Mouse (Mus musculus) hindbrain, embryonic 14.5 days (tissue): ENCODE measurements at regions not wholly inside any gene's neighbourhood (a gene's known extent, or its start where the extent isn't known, plus 50 kb on each side); places are given as distances from the start of the nearest gene placed in this dataset.

Experiments used
- ATAC-seq: fragments of 200-750 bp; cut with Nextera tagmentation; 2 replicates; pipeline ENCODE4 v1.8.0; 2017; ENCODE audit warnings: moderate number of reproducible peaks, mild to moderate bottlenecking, moderate TSS enrichment, moderate library complexity; ENCODE audit not compliant: low FRiP score
- DNase-seq: peaks from one replicate; pipeline ENCODE4 v3.0.0-alpha.2; 2015; ENCODE audit warnings: low spot score
- H3K27ac ChIP-seq: fragments of 300-500 bp; sonication (generic); 2 replicates; pipeline ENCODE4 v1.5.1; 2014; ENCODE audit warnings: mild to moderate bottlenecking, moderate library complexity
- H3K27me3 ChIP-seq: fragments of 300-500 bp; sonication (generic); 2 replicates; pipeline ENCODE4 v1.6.1; 2014; ENCODE audit warnings: mild to moderate bottlenecking, low read length, mixed read lengths; ENCODE audit not compliant: control insufficient read depth, insufficient read depth
- H3K36me3 ChIP-seq: fragments of 300-500 bp; sonication (generic); replicated peaks from 2 replicates; pipeline ENCODE4 v1.6.1; 2014; ENCODE audit not compliant: control insufficient read depth, insufficient read depth
- H3K4me1 ChIP-seq: fragments of 300-500 bp; sonication (generic); replicated peaks from 2 replicates; pipeline ENCODE4 v1.6.1; 2014; ENCODE audit warnings: antibody characterized with exemption, low read length, mixed read lengths; ENCODE audit not compliant: control insufficient read depth, insufficient read depth
- H3K4me2 ChIP-seq: fragments of 300-500 bp; sonication (generic); replicated peaks from 2 replicates; pipeline ENCODE4 v1.6.1; 2014; ENCODE audit warnings: mild to moderate bottlenecking, moderate library complexity
- H3K4me3 ChIP-seq: fragments of 300-500 bp; sonication (generic); replicated peaks from 2 replicates; pipeline ENCODE4 v1.5.1; 2014; ENCODE audit warnings: mild to moderate bottlenecking, low read length
- H3K9ac ChIP-seq: fragments of 300-500 bp; sonication (generic); 2 replicates; pipeline ENCODE4 v1.6.1; 2014
- H3K9me3 ChIP-seq: fragments of 300-500 bp; sonication (generic); 2 replicates; pipeline ENCODE4 v1.6.1; 2016; ENCODE audit warnings: low read length; ENCODE audit not compliant: control insufficient read depth
- WGBS: fragments of 180-500 bp; shearing (Covaris S2); extraction: QIAGEN DNeasy Blood & Tissue Kit; methylation state at CpG from one replicate; pipeline ENCODE4 v1.1.7; 2014; 5-methylcytosine and 5-hydroxymethylcytosine counted together

- H3K27me3 ChIP-seq, result no peaks in the 10 kb centered on the region
- H3K36me3 ChIP-seq, result no peaks in the 10 kb centered on the region
- no peak overlapping the region for H3K27ac ChIP-seq
- no peaks in the 10 kb centered on the region for H3K9me3 ChIP-seq
- DNase-seq (no peak), ATAC-seq (no peak)
- no peak overlapping the region for H3K4me2 ChIP-seq
- WGBS, result 92% methylated on average over 11 of the region's 11 CpGs
- H3K4me3 ChIP-seq, result no peak overlapping the region
- no peaks in the 10 kb centered on the region for H3K4me1 ChIP-seq
- no peak overlapping the region for H3K9ac ChIP-seq
Observed at GRCm38 (mm10) chr3:52759846-52760245, 257.2 kb downstream of the Cog6 start.

- Histone ChIP-seq H3K36me3 (no peaks in the 10 kb centered on the region), H3K9ac (no peak overlapping the region), H3K27me3 (no peaks in the 10 kb centered on the region), H3K4me2 (no peak overlapping the region), H3K4me1 (no peaks in the 10 kb centered on the region), H3K9me3 (no peaks in the 10 kb centered on the region), H3K4me3 (no peak overlapping the region), H3K27ac (no peak overlapping the region)
- WGBS, result 30% methylated on average over 2 of the region's 2 CpGs
- DNase-seq (no peak), ATAC-seq (no peak)
Observed at GRCm38 (mm10) chr3:52758561-52758960, 258.5 kb downstream of the Cog6 start.

GRCm38 (mm10) chr3:52756816-52757215, 260.2 kb downstream of the Cog6 start:
- Histone ChIP-seq H3K4me1 (no peaks in the 10 kb centered on the region), H3K36me3 (no peaks in the 10 kb centered on the region), H3K27me3 (no peaks in the 10 kb centered on the region), H3K4me2 (no peak overlapping the region), H3K27ac (no peak overlapping the region), H3K4me3 (no peak overlapping the region), H3K9me3 (no peaks in the 10 kb centered on the region), H3K9ac (no peak overlapping the region)
- 96% methylated on average over 5 of the region's 5 CpGs for WGBS
- DNase-seq (no peak), ATAC-seq (no peak)

GRCm38 (mm10) chr3:52756006-52756405, 261.0 kb downstream of the Cog6 start:
- 83% methylated on average over 5 of the region's 5 CpGs for WGBS
- ATAC-seq (no peak), DNase-seq (no peak)
- Histone ChIP-seq H3K4me2 (no peak overlapping the region), H3K9me3 (no peaks in the 10 kb centered on the region), H3K9ac (no peak overlapping the region), H3K27me3 (no peaks in the 10 kb centered on the region), H3K4me1 (no peaks in the 10 kb centered on the region), H3K4me3 (no peak overlapping the region), H3K27ac (no peak overlapping the region), H3K36me3 (no peaks in the 10 kb centered on the region)

GRCm38 (mm10) chr3:52754978-52755377, 262.1 kb downstream of the Cog6 start:
- no peak overlapping the region for H3K27ac ChIP-seq
- H3K27me3 ChIP-seq, result no peaks in the 10 kb centered on the region
- H3K4me2 ChIP-seq, result no peak overlapping the region
- WGBS, result 51% methylated on average over 6 of the region's 6 CpGs
- ATAC-seq (no peak), DNase-seq (no peak)
- no peak overlapping the region for H3K9ac ChIP-seq
- no peaks in the 10 kb centered on the region for H3K9me3 ChIP-seq
- H3K36me3 ChIP-seq, result no peaks in the 10 kb centered on the region
- H3K4me3 ChIP-seq, result no peak overlapping the region
- no peaks in the 10 kb centered on the region for H3K4me1 ChIP-seq

- no peaks in the 10 kb centered on the region for H3K9me3 ChIP-seq
- DNase-seq (no peak), ATAC-seq (no peak)
- no peak overlapping the region for H3K9ac ChIP-seq
- H3K4me2 ChIP-seq, result no peak overlapping the region
- no peaks in the 10 kb centered on the region for H3K27me3 ChIP-seq
- H3K36me3 ChIP-seq, result no peaks in the 10 kb centered on the region
- H3K4me3 ChIP-seq, result no peak overlapping the region
- 44% methylated on average over 4 of the region's 4 CpGs for WGBS
- no peak overlapping the region for H3K27ac ChIP-seq
- H3K4me1 ChIP-seq, result no peaks in the 10 kb centered on the region
Observed at GRCm38 (mm10) chr3:52754401-52754800, 262.6 kb downstream of the Cog6 start.

GRCm38 (mm10) chr3:52746917-52747316, 270.1 kb downstream of the Cog6 start:
- ATAC-seq, result no peak
- Histone ChIP-seq H3K4me3 (no peak overlapping the region), H3K27me3 (no peaks in the 10 kb centered on the region), H3K27ac (no peak overlapping the region), H3K36me3 (no peaks in the 10 kb centered on the region), H3K4me1 (no peaks in the 10 kb centered on the region), H3K4me2 (no peak overlapping the region), H3K9me3 (no peaks in the 10 kb centered on the region), H3K9ac (no peak overlapping the region)
- 55% methylated on average over 3 of the region's 3 CpGs for WGBS
- no peak for DNase-seq

GRCm38 (mm10) chr3:52744334-52744733, 272.7 kb downstream of the Cog6 start:
- H3K4me2 ChIP-seq, result no peak overlapping the region
- H3K27me3 ChIP-seq, result no peaks in the 10 kb centered on the region
- H3K36me3 ChIP-seq, result no peaks in the 10 kb centered on the region
- H3K9ac ChIP-seq, result no peak overlapping the region
- DNase-seq (no peak), ATAC-seq (no peak)
- no peaks in the 10 kb centered on the region for H3K9me3 ChIP-seq
- no peak overlapping the region for H3K4me3 ChIP-seq
- WGBS, result 80% methylated on average over 8 of the region's 8 CpGs
- no peak overlapping the region for H3K27ac ChIP-seq
- H3K4me1 ChIP-seq, result no peaks in the 10 kb centered on the region; the same call in 1 of the 2 replicates

GRCm38 (mm10) chr3:52740466-52741026, 276.5 kb downstream of the Cog6 start:
- ATAC-seq (peak; percentile 24; the same call in 1 of the 2 replicates), DNase-seq (peak; percentile 29)

GRCm38 (mm10) chr3:52739526-52739925, 277.5 kb downstream of the Cog6 start:
- Histone ChIP-seq H3K4me2 (no peak overlapping the region), H3K9ac (no peak overlapping the region), H3K27ac (no peak overlapping the region), H3K9me3 (no peaks in the 10 kb centered on the region), H3K4me3 (no peak overlapping the region), H3K4me1 (no peaks in the 10 kb centered on the region; the same call in 1 of the 2 replicates), H3K27me3 (no peaks in the 10 kb centered on the region), H3K36me3 (no peaks in the 10 kb centered on the region)
- no peak for ATAC-seq
- WGBS, result 77% methylated on average over 4 of the region's 4 CpGs
- DNase-seq, result no peak

More at GRCm38 (mm10) chr3:52740466-52741026, 276.5 kb downstream of the Cog6 start:
- Histone ChIP-seq H3K4me3 (no peak overlapping the region), H3K4me1 (no peaks in the 10 kb centered on the region; the same call in 1 of the 2 replicates), H3K27me3 (no peaks in the 10 kb centered on the region), H3K36me3 (no peaks in the 10 kb centered on the region), H3K9me3 (no peaks in the 10 kb centered on the region), H3K9ac (no peak overlapping the region), H3K4me2 (no peak overlapping the region), H3K27ac (no peak overlapping the region)
- 49% methylated on average over 9 of the region's 9 CpGs for WGBS
